Mouse (Mus musculus) forebrain, embryonic 14.5 days (tissue): ENCODE measurements around the gene Stk38. TPM values are rescaled to one million over a fixed set of nuclear protein-coding genes. Genes with fewer than 3 reads are reported as not detected.

Experiments
- ATAC-seq: fragments of 200-750 bp; cut with Nextera tagmentation; 2 replicates; pipeline ENCODE4 v1.8.0; 2017; ENCODE audit warnings: mild to moderate bottlenecking, moderate library complexity
- DNase-seq: peaks from one replicate; pipeline ENCODE4 v3.0.0-alpha.2; 2015; ENCODE audit warnings: low spot score
- H3K27ac ChIP-seq: fragments of 300-500 bp; sonication (generic); 2 replicates; pipeline ENCODE4 v1.5.1; 2014; ENCODE audit warnings: low read depth, mild to moderate bottlenecking, control low read depth, low read length, moderate library complexity
- H3K27me3 ChIP-seq: fragments of 300-500 bp; sonication (generic); replicated peaks from 2 replicates; pipeline ENCODE4 v1.6.1; 2014; ENCODE audit warnings: low read length, control low read depth, mixed read lengths; ENCODE audit not compliant: control insufficient read depth, insufficient read depth
- H3K36me3 ChIP-seq: fragments of 300-500 bp; sonication (generic); 2 replicates; pipeline ENCODE4 v1.6.1; 2014; ENCODE audit warnings: low read length, control low read depth; ENCODE audit not compliant: control insufficient read depth, insufficient read depth
- H3K4me1 ChIP-seq: fragments of 300-500 bp; sonication (generic); 2 replicates; pipeline ENCODE4 v1.6.1; 2014; ENCODE audit warnings: antibody characterized with exemption, low read length, control low read depth; ENCODE audit not compliant: control insufficient read depth, insufficient read depth
- H3K4me2 ChIP-seq: fragments of 300-500 bp; sonication (generic); 2 replicates; pipeline ENCODE4 v1.6.1; 2014; ENCODE audit warnings: mild to moderate bottlenecking, control low read depth, low read length
- H3K4me3 ChIP-seq: fragments of 300-500 bp; sonication (generic); 2 replicates; pipeline ENCODE4 v1.5.1; 2014; ENCODE audit warnings: low read depth, low read length, control low read depth
- H3K9ac ChIP-seq: fragments of 300-500 bp; sonication (generic); 2 replicates; pipeline ENCODE4 v1.6.1; 2014; ENCODE audit warnings: mild to moderate bottlenecking, low read length, control low read depth, moderate library complexity
- H3K9me3 ChIP-seq: fragments of 300-500 bp; sonication (generic); replicated peaks from 2 replicates; pipeline ENCODE4 v1.6.1; 2016; ENCODE audit warnings: low read length, control low read depth, mixed read lengths; ENCODE audit not compliant: control insufficient read depth
- WGBS: fragments of 180-500 bp; shearing (Covaris S2); extraction: QIAGEN DNeasy Blood & Tissue Kit; methylation state at CpG from one replicate; pipeline ENCODE4 v1.1.7; 2014; 5-methylcytosine and 5-hydroxymethylcytosine counted together
- polyA plus RNA-seq: library from polyadenylated mRNA; unstranded; fragments of >200 nt; fragmentation: Nextera tagmentation; extraction: Ambion mirVana; gene quantifications from 2 replicates; pipeline ENCODE4 v1.2.1, GENCODE M21; 2014

Stk38 gene
- polyA plus RNA-seq, 1 experiment from 2014 or later: 81.7 TPM

DNA sequence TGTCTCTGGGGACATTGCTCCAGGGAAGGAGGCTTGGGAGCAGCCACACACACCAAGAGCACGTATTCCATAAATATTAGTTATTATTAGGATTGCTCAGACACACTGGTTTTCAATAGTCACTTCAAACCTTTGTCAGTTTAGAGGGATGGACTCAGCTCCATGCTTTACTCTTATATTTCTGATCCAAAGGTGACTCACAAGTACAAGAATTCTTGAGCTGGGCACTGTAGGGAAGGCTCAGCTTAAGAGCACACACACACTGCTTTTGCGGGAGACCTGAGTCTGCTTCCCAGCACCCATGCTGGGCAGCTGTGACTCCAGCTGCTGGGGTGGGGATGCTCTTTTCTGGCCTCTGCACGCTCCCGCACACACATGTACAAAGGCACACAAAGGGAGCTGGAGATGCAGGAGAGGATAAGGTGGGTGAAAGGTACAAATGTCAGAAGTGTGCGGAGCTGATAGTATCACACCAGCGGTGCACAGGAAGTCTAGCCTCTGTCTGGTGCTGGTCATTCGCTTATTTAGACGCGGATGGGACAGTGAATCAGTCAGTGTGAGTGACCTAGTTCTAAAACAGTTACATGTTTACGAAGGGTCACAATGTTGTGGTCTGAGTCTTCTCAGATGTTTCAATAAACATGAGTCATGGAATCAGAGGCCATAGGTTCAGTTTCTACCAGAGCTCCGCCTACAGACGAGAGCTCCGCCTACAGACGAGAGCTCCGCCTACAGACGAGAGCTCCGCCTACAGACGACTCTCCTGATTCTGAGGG is 76.2 kb downstream of the Stk38 start:
- Histone ChIP-seq H3K36me3 (no peaks in the 10 kb centered on the region), H3K27me3 (no peaks in the 10 kb centered on the region), H3K4me2 (no peak overlapping the region), H3K9ac (no peak overlapping the region), H3K4me3 (no peak overlapping the region), H3K4me1 (peaks cover 8% of the 10 kb centered on the region), H3K9me3 (no peaks in the 10 kb centered on the region), H3K27ac (no peak overlapping the region)
- ATAC-seq: no peak
- WGBS: 89% methylated on average over 18 of the region's 18 CpGs
- no peak for DNase-seq

GRCm38 (mm10) chr17:28930392-28931074 is 77.3 kb downstream of the Stk38 start:
- 32% methylated on average over 14 of the region's 14 CpGs for WGBS
- no peaks in the 10 kb centered on the region for H3K27me3 ChIP-seq
- peak; percentile 80 for DNase-seq
- no peaks in the 10 kb centered on the region for H3K36me3 ChIP-seq
- H3K4me2 ChIP-seq: peak overlapping the region; percentile 12; the same call in 1 of the 2 replicates
- no peaks in the 10 kb centered on the region for H3K9me3 ChIP-seq
- H3K4me3 ChIP-seq: no peak overlapping the region
- H3K27ac ChIP-seq: peak overlapping the region; percentile 48; the same call in 1 of the 2 replicates
- peak; percentile 63 for ATAC-seq
- peak overlapping the region; percentile 5; the same call in 1 of the 2 replicates for H3K9ac ChIP-seq
- H3K4me1 ChIP-seq: peaks cover 8% of the 10 kb centered on the region

DNA sequence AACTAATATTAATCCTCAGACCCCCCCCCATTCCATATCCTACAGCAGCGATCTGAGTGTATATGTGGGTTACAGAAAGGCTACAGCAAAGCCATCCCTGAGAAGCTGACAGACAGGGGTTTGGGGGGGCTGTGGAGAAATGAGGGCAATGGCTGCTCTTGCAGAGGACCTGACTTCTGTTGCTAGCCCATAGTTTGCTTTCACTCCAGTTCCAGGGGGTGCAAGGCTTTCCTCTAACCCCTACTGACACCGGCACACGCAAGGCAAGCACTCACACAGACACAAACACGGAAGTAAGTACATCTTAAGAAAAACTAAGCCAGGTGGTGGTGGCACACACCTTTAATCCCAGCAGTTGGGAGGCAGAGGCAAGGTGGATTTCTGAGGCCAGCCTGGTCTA is 78.4 kb downstream of the Stk38 start:
- Histone ChIP-seq H3K4me1 (peaks cover 8% of the 10 kb centered on the region), H3K9me3 (no peaks in the 10 kb centered on the region), H3K27ac (no peak overlapping the region), H3K27me3 (no peaks in the 10 kb centered on the region), H3K9ac (no peak overlapping the region), H3K4me3 (no peak overlapping the region), H3K36me3 (no peaks in the 10 kb centered on the region), H3K4me2 (no peak overlapping the region)
- DNase-seq: no peak
- no peak for ATAC-seq
- 93% methylated on average over 4 of the region's 4 CpGs for WGBS

GRCm38 (mm10) chr17:28928004-28928403 is 79.8 kb downstream of the Stk38 start:
- 89% methylated on average over 9 of the region's 9 CpGs for WGBS
- Histone ChIP-seq H3K4me2 (no peak overlapping the region), H3K27me3 (no peaks in the 10 kb centered on the region), H3K27ac (no peak overlapping the region), H3K4me1 (peaks cover 8% of the 10 kb centered on the region), H3K36me3 (no peaks in the 10 kb centered on the region), H3K4me3 (no peak overlapping the region), H3K9me3 (no peaks in the 10 kb centered on the region), H3K9ac (no peak overlapping the region)
- DNase-seq (no peak), ATAC-seq (no peak)

- 52% methylated on average over 15 of the region's 15 CpGs for WGBS
- no peak overlapping the region for H3K4me2 ChIP-seq
- no peaks in the 10 kb centered on the region for H3K27me3 ChIP-seq
- no peak overlapping the region for H3K9ac ChIP-seq
- no peak overlapping the region for H3K27ac ChIP-seq
- no peaks in the 10 kb centered on the region for H3K36me3 ChIP-seq
- DNase-seq: peak; percentile 69
- H3K4me3 ChIP-seq: no peak overlapping the region
- no peak for ATAC-seq
- H3K9me3 ChIP-seq: no peaks in the 10 kb centered on the region
- H3K4me1 ChIP-seq: peaks cover 8% of the 10 kb centered on the region
Observed at GRCm38 (mm10) chr17:28926866-28927635, 80.7 kb downstream of the Stk38 start.

- Histone ChIP-seq H3K4me3 (no peak overlapping the region), H3K4me2 (no peak overlapping the region), H3K9me3 (no peaks in the 10 kb centered on the region), H3K9ac (no peak overlapping the region), H3K27me3 (no peaks in the 10 kb centered on the region), H3K4me1 (peaks cover 8% of the 10 kb centered on the region), H3K27ac (no peak overlapping the region), H3K36me3 (no peaks in the 10 kb centered on the region)
- DNase-seq (peak; percentile 91), ATAC-seq (no peak; the same call in 1 of the 2 replicates)
- WGBS: 12% methylated on average over 13 of the region's 13 CpGs
Observed at GRCm38 (mm10) chr17:28926380-28926779, 81.4 kb downstream of the Stk38 start.

GRCm38 (mm10) chr17:28924957-28925595 is 82.7 kb downstream of the Stk38 start:
- no peaks in the 10 kb centered on the region for H3K9me3 ChIP-seq
- H3K4me1 ChIP-seq: peaks cover under 1% of the 10 kb centered on the region; the same call in 1 of the 2 replicates
- H3K27me3 ChIP-seq: no peaks in the 10 kb centered on the region
- H3K4me3 ChIP-seq: no peak overlapping the region
- no peak overlapping the region for H3K27ac ChIP-seq
- no peak overlapping the region for H3K9ac ChIP-seq
- no peaks in the 10 kb centered on the region for H3K36me3 ChIP-seq
- no peak overlapping the region for H3K4me2 ChIP-seq
- WGBS: 85% methylated on average over 8 of the region's 8 CpGs
- DNase-seq (no peak), ATAC-seq (no peak)

- no peak for ATAC-seq
- Histone ChIP-seq H3K9ac (no peak overlapping the region), H3K27me3 (no peaks in the 10 kb centered on the region), H3K4me1 (no peaks in the 10 kb centered on the region), H3K9me3 (no peaks in the 10 kb centered on the region), H3K4me2 (no peak overlapping the region), H3K4me3 (no peak overlapping the region), H3K36me3 (no peaks in the 10 kb centered on the region), H3K27ac (no peak overlapping the region)
- WGBS: 77% methylated on average over 6 of the region's 6 CpGs
- no peak for DNase-seq
Observed at GRCm38 (mm10) chr17:28922096-28922495, 85.7 kb downstream of the Stk38 start.
